Comparison of ENCODE assay signal across 8 mouse cellular contexts in the genomic region with DNA sequence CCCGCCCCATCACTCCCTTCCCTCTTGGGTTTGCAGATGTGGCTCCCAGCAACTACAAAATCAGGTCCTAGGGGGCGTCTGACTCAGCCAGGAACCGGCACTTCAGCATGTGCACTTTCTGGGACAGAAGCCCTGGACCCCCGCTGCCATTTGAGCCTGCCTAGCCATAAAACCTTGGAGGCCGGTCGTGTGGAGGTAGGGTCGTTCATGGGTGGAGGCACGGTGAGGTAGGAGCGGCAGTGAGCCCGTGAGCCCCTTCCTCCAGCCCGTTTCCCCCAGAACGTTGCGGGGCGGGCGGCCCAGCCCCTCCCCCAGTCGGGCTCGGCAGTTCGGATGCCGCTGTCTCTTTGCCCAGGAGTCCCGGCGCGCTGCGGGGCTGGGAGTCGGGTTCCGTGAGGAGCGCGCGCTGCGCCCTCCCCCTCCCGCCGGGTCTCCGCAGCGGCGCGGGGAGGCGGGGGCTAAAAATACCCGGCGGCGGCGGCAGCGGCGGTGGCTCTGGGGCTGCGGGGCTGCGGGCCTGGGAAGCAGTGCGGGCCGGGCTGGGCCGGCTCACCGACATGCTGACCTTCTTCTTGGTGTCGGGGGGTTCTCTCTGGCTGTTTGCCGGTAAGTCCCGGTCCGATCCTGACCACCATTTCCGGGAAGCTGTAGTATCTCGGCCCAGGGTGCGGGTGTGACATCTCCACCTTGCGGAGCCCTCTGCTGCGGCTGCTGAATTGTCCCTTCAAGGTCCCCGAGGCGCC. TPM values are rescaled to one million over a fixed set of nuclear protein-coding genes. Genes with fewer than 3 reads are reported as not detected.
DNase-seq lines count a peak whose midpoint lies in the region; ATAC-seq and TF ChIP-seq lines count a peak whose summit lies in the region.

A gene (plus strand): TSS at position 71 of the 743 bp plus-strand sequence.

- TF ChIP-seq POLR2A in CH12.LX (IDR thresholded peaks at IDR 0.05; ENCODE audit: low read depth, low read length) = peak; percentile 57

- peaks cover 12 to 67% of the 10 kb centered on the region in 2 experiments for H3K4me1 ChIP-seq in CH12.LX (ENCODE audit: control insufficient read depth in 1 of 2, insufficient read depth in 2 of 2)
- H3K4me1 ChIP-seq in midbrain, embryonic 15.5 days = peaks cover 36% of the 10 kb centered on the region

- peaks cover 4% of the 10 kb centered on the region for H3K9me3 ChIP-seq in CH12.LX (replicated peaks; ENCODE audit: low read length)
- no peaks in the 10 kb centered on the region for H3K9me3 ChIP-seq in midbrain, embryonic 15.5 days

- H3K4me3 ChIP-seq in CH12.LX (replicated peaks in 1 of 3; ENCODE audit: low read depth in 2 of 3, low read length in 2 of 3, poor library complexity in 1 of 3) = peak within 1 kb of the TSS; percentile 76 to 92 (median 84)
- peak within 1 kb of the TSS; percentile 85 for H3K4me3 ChIP-seq in midbrain, embryonic 15.5 days

- peak in 1 of 2 experiments; percentile 64; a peak in 2 of 4 replicates for TF ChIP-seq CTCF in CH12.LX (conservative IDR thresholded peaks at IDR 0.05 in 1 of 2, IDR thresholded peaks at IDR 0.05 in 1 of 2; ENCODE audit: low read depth in 2 of 2, low read length in 2 of 2)

- peaks cover 33% of the 10 kb centered on the region for H3K79me2 ChIP-seq in CH12.LX (replicated peaks; ENCODE audit: control insufficient read depth, extremely low read depth, insufficient read depth, poor library complexity, severe bottlenecking)

- peak within 1 kb of the TSS; percentile 40; the same call in 1 of the 2 replicates for H3K27ac ChIP-seq in CH12.LX (ENCODE audit: insufficient read depth, low read depth)
- peak within 1 kb of the TSS; percentile 95 for H3K27ac ChIP-seq in midbrain, embryonic 15.5 days

- peak; percentile 24; the same call in 1 of the 2 replicates for TF ChIP-seq EP300 in CH12.LX (IDR thresholded peaks at IDR 0.05; ENCODE audit: low read length)

- H3K4me2 ChIP-seq in CH12.LX (ENCODE audit: insufficient read depth, low read depth, poor library complexity, severe bottlenecking) = peak within 1 kb of the TSS; percentile 63
- H3K4me2 ChIP-seq in midbrain, embryonic 15.5 days = peak within 1 kb of the TSS; percentile 56

- H3K36me3 ChIP-seq in CH12.LX (replicated peaks in 1 of 2; ENCODE audit: control insufficient read depth in 1 of 2, insufficient read depth in 1 of 2, low read length in 1 of 2) = peaks cover 0 to 16% of the 10 kb centered on the region in 2 experiments
- H3K36me3 ChIP-seq in midbrain, embryonic 15.5 days (replicated peaks) = no peaks in the 10 kb centered on the region

- dilution Hi-C loops in CH12.LX (cut with MboI; ENCODE audit: extremely low pct_ligation_motif_present, extremely low pct_unique_long_range_greater_than_20kb, low sequenced_read_pairs) = no loop called here

- H3K9ac ChIP-seq in CH12.LX (ENCODE audit: insufficient read depth, low read depth) = peak within 1 kb of the TSS; percentile 70
- peak within 1 kb of the TSS; percentile 89 for H3K9ac ChIP-seq in midbrain, embryonic 15.5 days

- DNase-seq in frontal cortex, adult 2 months (ENCODE audit: extremely low spot score in 1 of 2, low spot score in 1 of 2) = peak in 1 of 2 experiments; percentile 66
- DNase-seq in frontal cortex, postnatal 14 days (ENCODE audit: low spot score in 2 of 2) = no peak
- peak; percentile 77 for DNase-seq in CH12.LX (ENCODE audit: extremely low read depth)
- DNase-seq in cerebellum, adult 9-11 months = peak; percentile 78
- peak; percentile 34 for DNase-seq in gastrocnemius, postnatal 10 days
- DNase-seq in layer of hippocampus, postnatal 10 days (ENCODE audit: low spot score in 2 of 2) = peak; percentile 56 to 71

- WGBS in midbrain, embryonic 15.5 days = under 1% methylated on average over 59 of the region's 59 CpGs

- no peak; the same call in none of the 2 replicates for TF ChIP-seq RAD21 in CH12.LX (IDR thresholded peaks at IDR 0.05; ENCODE audit: low read depth, low read length)

- in situ Hi-C loops in CH12.LX (cut with MboI; ENCODE audit: low pct_ligation_motif_present, low pct_unique_long_range_greater_than_20kb, low sequenced_read_pairs) = loop anchor here (5.0 to 25.0 kb wide), 3 partner anchors 37 to 358 kb away; a partner anchor contains a TSS

- H3K27me3 ChIP-seq in CH12.LX (replicated peaks) = no peaks in the 10 kb centered on the region
- H3K27me3 ChIP-seq in midbrain, embryonic 15.5 days (replicated peaks) = no peaks in the 10 kb centered on the region

- peak; percentile 84 for ATAC-seq in midbrain, embryonic 15.5 days (replicated peaks)
- ATAC-seq in megakaryocyte progenitor cell, adult 5-6 weeks (replicated peaks; ENCODE audit: poor library complexity) = no peak

TF ChIP-seq in CH12.LX, 34 proteins besides CTCF, POLR2A, EP300 and RAD21:
- TF ChIP-seq KAT2A (IDR thresholded peaks at IDR 0.05; ENCODE audit: insufficient replicate concordance, low read length) (no peak), ETS1 (conservative IDR thresholded peaks at IDR 0.05; ENCODE audit: low read depth, low read length) (no peak), HCFC1 (IDR thresholded peaks at IDR 0.05; ENCODE audit: low read depth, low read length) (no peak; the same call in 1 of the 2 replicates), MAZ (IDR thresholded peaks at IDR 0.05; ENCODE audit: low read depth, low read length) (peak; percentile 56; the same call in 1 of the 2 replicates), RCOR1 (conservative IDR thresholded peaks at IDR 0.05; ENCODE audit: low read depth, low read length) (no peak), UBTF (IDR thresholded peaks at IDR 0.05; ENCODE audit: low read depth, low read length) (peak; percentile 54), ZC3H11A (IDR thresholded peaks at IDR 0.05; ENCODE audit: low read depth, low read length) (no peak), CHD2 (IDR thresholded peaks at IDR 0.05; ENCODE audit: low read length) (peak; percentile 81), ELF1 (IDR thresholded peaks at IDR 0.05; ENCODE audit: low read depth, low read length) (peak; percentile 63), MEF2A (IDR thresholded peaks at IDR 0.05; ENCODE audit: borderline replicate concordance, low read depth, low read length) (peak; percentile 76), USF1 (IDR thresholded peaks at IDR 0.05; ENCODE audit: low read depth, low read length) (no peak), CHD1 (IDR thresholded peaks at IDR 0.05; ENCODE audit: low read depth, low read length) (0 out of 2 replicates have a peak, but pooled peaks have one; percentile 21), USF2 (conservative IDR thresholded peaks at IDR 0.05; ENCODE audit: low read depth, low read length) (no peak), SIN3A (IDR thresholded peaks at IDR 0.05; ENCODE audit: low read length) (peak; percentile 32; the same call in 1 of the 2 replicates), ZNF384 (IDR thresholded peaks at IDR 0.05; ENCODE audit: low read depth, low read length) (no peak), MXI1 (IDR thresholded peaks at IDR 0.05; ENCODE audit: low read depth, low read length) (peak; percentile 77), ZMIZ1 (IDR thresholded peaks at IDR 0.05; ENCODE audit: low read depth, low read length) (peak; percentile 29; the same call in 1 of the 2 replicates), PAX5 (IDR thresholded peaks at IDR 0.05; ENCODE audit: low read length) (no peak), E2F4 (IDR thresholded peaks at IDR 0.05; ENCODE audit: insufficient replicate concordance, low read depth, low read length) (no peak), NELFE (IDR thresholded peaks at IDR 0.05; ENCODE audit: low read depth, low read length) (peak; percentile 18; the same call in 1 of the 2 replicates), SMC3 (IDR thresholded peaks at IDR 0.05; ENCODE audit: low read depth, low read length) (no peak; the same call in none of the 2 replicates), TBP (conservative IDR thresholded peaks at IDR 0.05; ENCODE audit: low read depth, low read length) (no peak), MAX (IDR thresholded peaks at IDR 0.05; ENCODE audit: low read length) (peak; percentile 28; the same call in 1 of the 2 replicates), JUND (conservative IDR thresholded peaks at IDR 0.05; ENCODE audit: low read depth, low read length) (no peak), JUN (IDR thresholded peaks at IDR 0.05; ENCODE audit: insufficient read depth, low read depth, low read length) (no peak), MAFK (IDR thresholded peaks at IDR 0.05; ENCODE audit: insufficient replicate concordance, low read length) (no peak), NRF1 (IDR thresholded peaks at IDR 0.05; ENCODE audit: low read depth, low read length) (no peak), ZKSCAN1 (IDR thresholded peaks at IDR 0.05; ENCODE audit: borderline replicate concordance, low read depth, low read length) (no peak), POLR2AphosphoS2 (IDR thresholded peaks at IDR 0.05; ENCODE audit: low read depth, low read length) (no peak), TCF12 (IDR thresholded peaks at IDR 0.05; ENCODE audit: low read depth, low read length) (0 out of 2 replicates have a peak, but pooled peaks have one; percentile 17), GABPA (IDR thresholded peaks at IDR 0.05; ENCODE audit: insufficient replicate concordance, low read depth, low read length) (no peak), IRF4 (IDR thresholded peaks at IDR 0.05; ENCODE audit: low read depth, low read length) (peak; percentile 51; the same call in 1 of the 2 replicates), MYC (IDR thresholded peaks at IDR 0.05; ENCODE audit: low read depth, low read length) (peak; percentile 46; the same call in 1 of the 2 replicates), BHLHE40 (IDR thresholded peaks at IDR 0.05; ENCODE audit: low read depth, low read length) (peak; percentile 24; the same call in 1 of the 2 replicates)

RNA-seq across cellular contexts. Expression of the gene that starts here (rescaled TPM):
- 152 and 160 TPM in 2 replicates for polyA plus RNA-seq in frontal cortex, adult 2 months (2012; rRNA removed)
- total RNA-seq in CH12.LX (2012; rRNA removed) (94.7 and 96.9 TPM in 2 replicates), CH12.LX (2014; rRNA removed) (74.1 and 74.9 TPM in 2 replicates)
- polyA plus RNA-seq in CH12.LX (2012; ENCODE audit: insufficient read length, low read depth) = 204 and 222 TPM in 2 replicates
- total RNA-seq in gastrocnemius, postnatal 10 days (2021) = 10 to 100 TPM; 21.3 to 21.6 TPM
- total RNA-seq in layer of hippocampus, postnatal 10 days (2021) = 100 to 1,000 TPM; 125 to 132 TPM
- polyA plus RNA-seq in midbrain, embryonic 15.5 days (2015; fragmentation: Nextera tagmentation; extraction: Ambion mirVana) = 42.7 and 44.0 TPM in 2 replicates
- total RNA-seq in megakaryocyte progenitor cell, adult 5-6 weeks (2015) = 0.86 and 3.2 TPM in 2 replicates
- total RNA-seq in megakaryocyte progenitor cell, adult 5-6 weeks (2017) = 1.2 and 3.5 TPM in 2 replicates

Comparison
In these comparisons a context has a peak if more than half of its experiments do, and no peak if none do; other contexts are left out.
1. RNA of the gene that starts here (total RNA-seq): 125 to 132 TPM in layer of hippocampus, postnatal 10 days, 74.1 to 96.9 TPM in CH12.LX and 21.3 to 21.6 TPM in gastrocnemius, postnatal 10 days; 0.86 to 3.5 TPM in megakaryocyte progenitor cell, adult 5-6 weeks; every median in the first group is over 4 times any median in the second.
2. DNase-seq: peak in CH12.LX (single experiment), cerebellum, adult 9-11 months (single experiment), gastrocnemius, postnatal 10 days (single experiment) and layer of hippocampus, postnatal 10 days (2 of 2); none in frontal cortex, postnatal 14 days (0 of 2).